Mouse (Mus musculus) liver, adult 2 months (tissue): ENCODE measurements at regions not wholly inside any gene's neighbourhood (a gene's known extent, or its start where the extent isn't known, plus 50 kb on each side); places are given as distances from the start of the nearest gene placed in this dataset.

Experiments used
- CTCF ChIP-seq: fragments of 200-500 bp; IDR thresholded peaks from 2 replicates; pipeline ENCODE4 v1.5.1; 2011; ENCODE audit warnings: low read depth, low read length, control low read depth
- POLR2A ChIP-seq: fragments of 200-500 bp; IDR thresholded peaks from 2 replicates; pipeline ENCODE4 v1.6.1; 2011; ENCODE audit warnings: low read length, control low read depth; ENCODE audit not compliant: insufficient read depth; ENCODE audit errors: extremely low read depth

- TF ChIP-seq POLR2A, result no peak
- no peak for TF ChIP-seq CTCF
Measured at GRCm38 (mm10) chr6:6801563-6802259, 61.4 kb upstream of the Dlx6 start.
